Mouse (Mus musculus) MEL-GATA-1-ER (cell line): ENCODE data around the gene Zmynd10.
"Not testable (repeated sequence)": the region's sequence is repeated elsewhere in the genome, so short reads cannot be mapped to it uniquely, and the experiment has no call there.

Source experiments
- DNase-seq: peaks from one replicate; pipeline ENCODE4 v3.0.0-alpha.2; 2012; ENCODE audit warnings: low read depth; ENCODE audit errors: extremely low read depth

The Zmynd10 gene

GRCm38 (mm10) chr9:107554319-107554825, 7.3 kb downstream of the Zmynd10 start:
- DNase-seq = peak; percentile 94

DNA sequence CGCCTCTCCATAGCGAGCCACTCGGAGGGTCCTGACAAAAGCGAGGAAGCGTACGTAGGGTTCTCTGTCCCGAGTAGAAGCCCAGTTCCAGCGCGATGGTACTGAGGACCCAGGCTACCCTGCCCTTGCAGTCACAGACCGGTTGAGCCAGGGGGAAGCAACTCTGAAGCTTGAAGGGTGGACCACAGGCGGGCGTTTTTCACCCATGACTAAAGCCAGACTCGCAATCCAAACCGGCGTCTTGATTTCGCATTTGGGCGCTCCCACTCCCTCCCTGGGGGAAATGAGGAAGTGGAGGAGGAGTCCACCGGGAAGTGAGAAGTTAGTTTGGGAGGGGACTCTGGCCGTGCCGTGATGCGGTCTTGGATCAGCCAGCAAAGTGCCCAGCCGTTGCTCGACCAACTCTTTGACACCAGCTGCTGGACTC, 7.9 kb downstream of the Zmynd10 start:
- DNase-seq = peak; percentile 71

- no peak for DNase-seq
Observed at GRCm38 (mm10) chr9:107555701-107556100, 8.6 kb downstream of the Zmynd10 start.

GRCm38 (mm10) chr9:107556346-107556745, 9.2 kb downstream of the Zmynd10 start:
- no peak for DNase-seq

- DNase-seq = peak; percentile 91
Observed at GRCm38 (mm10) chr9:107563029-107563581, 16.0 kb downstream of the Zmynd10 start, which contains the start of gene Tusc2. Gene Tusc2 (plus strand): TSS chr9:107563255.

- not testable (repeated sequence) for DNase-seq
Observed at GRCm38 (mm10) chr9:107565556-107565955, 18.5 kb downstream of the Zmynd10 start.

GRCm38 (mm10) chr9:107566041-107566709, 19.1 kb downstream of the Zmynd10 start:
- no peak for DNase-seq

- DNase-seq = no peak
Observed at GRCm38 (mm10) chr9:107566855-107567254, 19.8 kb downstream of the Zmynd10 start.

DNA sequence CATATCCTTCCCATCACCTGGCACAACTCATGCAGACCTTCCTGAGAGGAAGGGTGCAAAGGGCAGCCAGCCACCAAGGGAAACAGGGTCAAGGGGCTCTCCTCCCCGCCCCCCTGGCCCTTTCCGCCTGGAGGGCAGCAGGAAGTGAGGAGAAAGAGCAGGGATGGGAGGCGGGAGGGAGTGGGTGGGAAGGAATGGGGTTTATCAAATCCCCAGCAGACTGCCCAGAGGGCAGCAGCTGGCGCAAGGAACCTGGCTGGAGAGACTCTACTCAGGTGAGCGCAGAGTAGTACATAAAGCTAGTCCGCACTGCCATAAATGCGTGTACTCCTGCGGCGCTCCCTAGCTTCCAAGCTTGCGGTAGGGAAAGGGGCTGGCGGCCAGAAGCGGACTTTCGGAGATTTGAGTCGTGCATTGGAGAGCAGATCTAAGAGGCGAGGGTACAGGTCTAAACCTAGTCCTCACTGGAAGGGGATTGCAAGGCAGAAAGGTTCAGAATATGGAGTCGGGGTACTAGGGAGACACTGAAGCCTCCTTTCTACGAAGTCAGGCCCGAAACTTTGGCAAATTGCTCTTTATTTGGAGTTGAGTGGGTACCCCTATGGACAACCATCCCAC, 20.7 kb downstream of the Zmynd10 start, which contains the start of gene Hyal2:
Hyal2 (plus strand) TSS at position 244 of the 618 bp plus-strand sequence.
- no peak for DNase-seq

GRCm38 (mm10) chr9:107568331-107569261, 21.5 kb downstream of the Zmynd10 start:
- no peak for DNase-seq

DNA sequence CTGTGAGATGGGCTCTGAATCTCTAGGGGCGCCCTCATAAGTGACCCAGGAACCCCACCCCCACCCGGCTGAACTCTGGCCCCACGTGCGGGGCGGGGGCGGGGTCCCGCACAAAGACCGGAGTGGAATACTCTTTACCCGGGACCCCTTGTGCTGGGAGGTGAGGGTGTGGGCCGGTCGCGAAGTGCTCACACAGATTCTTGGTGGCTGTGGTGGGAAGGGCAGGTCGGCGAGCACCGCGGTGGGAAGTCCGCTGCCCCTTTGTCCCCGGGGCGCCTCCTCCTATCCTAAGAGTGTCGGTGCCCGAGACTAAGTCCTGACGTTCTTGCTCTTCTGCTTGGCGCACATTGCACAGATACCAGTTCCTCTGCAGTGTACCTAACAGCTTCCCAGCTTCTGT, 22.2 kb downstream of the Zmynd10 start:
- no peak for DNase-seq

DNA sequence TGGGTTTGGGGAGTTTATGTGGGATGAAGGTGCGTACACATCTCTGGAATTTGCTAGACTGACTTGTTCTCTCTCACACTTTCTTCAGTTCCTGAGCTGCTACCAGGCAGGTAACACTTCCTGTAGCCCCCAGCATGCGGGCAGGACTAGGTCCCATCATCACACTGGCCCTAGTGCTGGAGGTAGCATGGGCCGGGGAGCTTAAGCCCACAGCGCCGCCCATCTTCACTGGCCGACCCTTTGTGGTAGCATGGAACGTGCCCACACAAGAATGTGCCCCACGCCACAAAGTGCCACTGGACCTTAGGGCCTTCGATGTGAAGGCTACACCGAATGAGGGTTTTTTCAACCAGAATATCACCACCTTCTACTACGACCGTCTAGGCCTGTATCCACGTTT, 22.9 kb downstream of the Zmynd10 start:
- DNase-seq = no peak

- no peak for DNase-seq
Observed at GRCm38 (mm10) chr9:107570845-107571244, 23.7 kb downstream of the Zmynd10 start.

DNA sequence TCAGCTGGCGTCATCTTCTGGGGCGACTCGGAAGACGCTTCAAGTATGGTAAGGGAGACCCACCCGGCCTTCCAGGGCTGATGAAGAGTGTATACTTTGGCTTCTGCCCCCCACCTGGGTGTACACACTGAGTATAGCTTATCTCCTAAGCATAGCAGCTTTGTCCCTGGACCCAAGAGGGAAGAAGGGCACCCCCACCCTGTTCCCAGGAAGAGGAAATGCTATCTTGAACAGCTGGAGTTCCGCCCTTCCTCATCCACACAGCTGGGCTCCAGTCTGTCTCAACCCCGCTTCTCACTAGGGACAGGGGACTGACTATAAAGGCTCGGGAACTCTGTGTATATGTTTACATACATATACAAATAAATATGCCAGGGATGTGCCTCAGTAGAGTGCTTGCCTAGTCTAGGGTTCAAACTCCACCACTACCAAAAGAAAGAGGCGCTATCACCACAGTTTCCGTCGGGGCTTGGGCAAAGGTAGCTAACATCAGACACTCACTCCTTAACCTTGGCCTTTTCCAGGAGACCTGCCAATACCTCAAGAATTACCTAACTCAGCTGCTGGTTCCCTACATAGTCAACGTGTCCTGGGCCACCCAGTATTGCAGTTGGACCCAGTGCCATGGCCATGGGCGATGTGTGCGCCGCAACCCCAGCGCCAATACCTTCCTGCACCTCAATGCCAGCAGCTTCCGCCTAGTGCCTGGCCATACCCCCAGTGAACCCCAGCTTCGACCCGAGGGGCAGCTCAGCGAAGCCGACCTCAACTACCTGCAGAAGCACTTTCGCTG, 24.6 kb downstream of the Zmynd10 start:
- no peak for DNase-seq

DNA sequence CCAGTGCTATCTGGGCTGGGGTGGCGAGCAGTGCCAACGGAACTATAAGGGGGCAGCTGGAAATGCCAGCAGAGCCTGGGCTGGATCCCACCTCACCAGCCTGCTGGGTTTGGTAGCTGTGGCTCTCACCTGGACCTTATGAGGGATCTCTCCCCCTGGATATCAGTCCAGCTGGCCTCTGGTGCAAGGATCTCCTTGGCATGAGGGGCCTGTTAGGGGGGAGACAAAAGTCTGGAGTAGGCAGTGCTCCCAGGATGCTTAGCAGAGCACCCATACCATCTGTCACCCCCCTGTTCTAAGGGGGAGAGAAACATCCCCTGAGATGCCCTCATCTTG, 25.2 kb downstream of the Zmynd10 start:
- no peak for DNase-seq

- DNase-seq = not testable (repeated sequence)
Observed at GRCm38 (mm10) chr9:107573774-107574173, 26.7 kb downstream of the Zmynd10 start.

GRCm38 (mm10) chr9:107575579-107576356, 28.7 kb downstream of the Zmynd10 start:
- no peak for DNase-seq

DNA sequence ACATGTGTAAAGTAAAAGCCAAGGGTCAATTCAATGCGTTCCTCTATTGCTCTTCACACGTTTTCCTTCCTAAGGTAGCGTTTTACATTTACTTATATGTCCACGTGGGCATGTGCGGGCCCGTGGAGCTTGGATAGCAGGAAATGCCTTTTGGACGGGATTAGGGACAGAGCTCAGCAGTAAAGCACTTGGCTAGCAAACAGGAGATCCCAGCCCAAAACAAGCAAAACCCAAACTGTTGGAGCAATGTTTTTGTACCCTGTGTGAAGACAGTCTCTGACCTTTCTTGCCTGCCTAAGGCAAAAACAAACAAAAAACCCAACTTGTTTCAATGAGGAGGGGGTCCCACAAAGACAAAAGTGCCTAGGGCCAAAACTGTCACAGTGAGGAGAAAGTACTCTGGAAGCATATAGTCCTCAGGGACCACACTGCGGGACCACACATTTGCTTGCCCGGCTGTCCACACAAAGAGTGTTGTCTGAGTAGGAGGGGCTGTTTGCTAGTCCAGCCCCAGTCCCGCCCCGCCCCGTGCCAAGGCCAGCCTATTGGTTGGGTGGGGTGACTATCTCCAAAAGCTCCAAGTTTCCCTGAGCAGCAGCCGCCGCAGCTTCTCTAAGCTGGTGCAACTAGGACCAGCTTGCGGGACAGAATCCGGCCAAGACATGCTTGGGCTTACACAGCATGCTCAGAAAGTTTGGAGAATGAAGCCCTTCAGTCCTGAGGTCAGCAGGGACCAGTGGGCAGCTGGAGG, 29.4 kb downstream of the Zmynd10 start, which contains the start of gene Hyal1:
Hyal1 (plus strand) TSS at position 571 of the 751 bp plus-strand sequence.
- no peak for DNase-seq

GRCm38 (mm10) chr9:107577871-107578270, 30.8 kb downstream of the Zmynd10 start:
- no peak for DNase-seq
